Mouse (Mus musculus): ENCODE measurements around the gene Calm1.

DNA sequence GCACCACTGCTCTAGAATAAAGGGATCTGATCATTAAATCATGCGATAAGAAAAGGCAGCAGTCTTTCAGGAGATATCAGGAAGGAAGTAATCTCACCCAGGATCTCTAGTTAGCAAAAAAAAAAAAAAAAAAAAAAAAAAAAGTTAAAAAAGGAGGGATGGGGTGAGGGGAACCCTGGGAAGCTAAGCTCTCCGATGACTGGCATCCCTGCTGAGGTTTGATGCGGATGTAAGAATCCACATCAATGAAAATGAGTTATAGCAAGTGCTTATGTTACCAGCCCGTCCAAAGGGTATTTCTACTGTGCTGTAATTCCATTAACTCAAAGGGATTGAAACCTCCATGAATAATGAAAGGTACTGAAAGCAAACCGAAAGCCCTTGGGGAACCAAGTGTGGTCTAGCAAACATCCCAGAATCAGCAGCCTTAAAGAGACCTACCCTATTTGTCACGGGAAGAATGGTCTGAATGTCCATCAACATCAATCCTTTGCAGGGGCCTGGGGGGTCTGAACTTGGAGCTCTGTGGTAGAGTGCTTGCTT, 20.3 kb upstream of the Calm1 start:
- no peak for TF ChIP-seq CTCF (IDR thresholded peaks at IDR 0.05; ENCODE audit: borderline replicate concordance, insufficient read depth, low read length)
- no peak for TF ChIP-seq POLR2A (IDR thresholded peaks at IDR 0.05; ENCODE audit: low read depth, low read length)
